In genomic region chr2:32655394-32655744, GRCm38 (mm10) we compare ENCODE assay signal across 8 mouse cellular contexts. TPM values are rescaled to one million over a fixed set of nuclear protein-coding genes. Genes with fewer than 3 reads are reported as not detected.
DNase-seq lines count a peak whose midpoint lies in the region; ATAC-seq and TF ChIP-seq lines count a peak whose summit lies in the region.

No protein-coding gene starts in this region.

- no peaks in the 10 kb centered on the region for H3K27me3 ChIP-seq in lung, embryonic 14.5 days (ENCODE audit: insufficient read depth, low read length)
- H3K27me3 ChIP-seq in heart, postnatal 0 days (ENCODE audit: control insufficient read depth, insufficient read depth, low read length), result no peaks in the 10 kb centered on the region
- H3K27me3 ChIP-seq in small intestine, adult 2 months (ENCODE audit: control insufficient read depth, insufficient read depth, low read length), result no peaks in the 10 kb centered on the region

- H3K4me3 ChIP-seq in gastrocnemius, adult 2 months, result peak overlapping the region; percentile 58
- H3K4me3 ChIP-seq in lung, embryonic 14.5 days (ENCODE audit: low read depth, low read length), result no peak overlapping the region
- H3K4me3 ChIP-seq in heart, postnatal 0 days (ENCODE audit: low read depth, low read length), result no peak overlapping the region
- no peak overlapping the region for H3K4me3 ChIP-seq in small intestine, adult 2 months (ENCODE audit: low read depth, low read length)

- no peak overlapping the region for H3K4me2 ChIP-seq in lung, embryonic 14.5 days
- no peak overlapping the region for H3K4me2 ChIP-seq in heart, postnatal 0 days (ENCODE audit: low read depth, low read length)

- peaks cover 22% of the 10 kb centered on the region; the same call in 1 of the 2 replicates for H3K4me1 ChIP-seq in lung, embryonic 14.5 days (ENCODE audit: insufficient read depth)
- H3K4me1 ChIP-seq in heart, postnatal 0 days (ENCODE audit: control insufficient read depth, insufficient read depth), result peaks cover 23% of the 10 kb centered on the region
- no peaks in the 10 kb centered on the region for H3K4me1 ChIP-seq in small intestine, adult 2 months (ENCODE audit: control insufficient read depth, insufficient read depth, insufficient read length, low read length)

- TF ChIP-seq CTCF in gastrocnemius, adult 2 months (IDR thresholded peaks at IDR 0.05), result no peak
- TF ChIP-seq CTCF in lung, embryonic 14.5 days (IDR thresholded peaks at IDR 0.05; ENCODE audit: low read depth), result no peak
- TF ChIP-seq CTCF in heart, postnatal 0 days (IDR thresholded peaks at IDR 0.05; ENCODE audit: low read depth), result no peak
- no peak for TF ChIP-seq CTCF in small intestine, adult 2 months (IDR thresholded peaks at IDR 0.05; ENCODE audit: extremely low read depth, insufficient read length, insufficient replicate concordance, low read depth, low read length)

- intact Hi-C loops in gastrocnemius, adult 2 months (cut with DNase I), result no loop called here
- intact Hi-C loops in gastrocnemius, postnatal 36 days (cut with DNase I), result no loop called here

- no peak for TF ChIP-seq POLR2A in small intestine, adult 2 months (IDR thresholded peaks at IDR 0.05; ENCODE audit: low read depth, low read length)

- TF ChIP-seq EP300 in heart, postnatal 0 days (IDR thresholded peaks at IDR 0.05; ENCODE audit: low read depth), result no peak

- H3K9me3 ChIP-seq in lung, embryonic 14.5 days (ENCODE audit: low read depth, low read length), result no peaks in the 10 kb centered on the region
- no peaks in the 10 kb centered on the region for H3K9me3 ChIP-seq in heart, postnatal 0 days (replicated peaks; ENCODE audit: control insufficient read depth, low read length)

- H3K9ac ChIP-seq in lung, embryonic 14.5 days, result no peak overlapping the region
- no peak overlapping the region for H3K9ac ChIP-seq in heart, postnatal 0 days (replicated peaks; ENCODE audit: low read depth, low read length)

- ATAC-seq in lung, embryonic 14.5 days (ENCODE audit: insufficient read depth), result no peak; the same call in 1 of the 2 replicates
- no peak for ATAC-seq in heart, postnatal 0 days (ENCODE audit: insufficient read depth, low read depth)

- peak overlapping the region; percentile 88 for H3K27ac ChIP-seq in gastrocnemius, adult 2 months
- peak overlapping the region; percentile 80 for H3K27ac ChIP-seq in lung, embryonic 14.5 days (ENCODE audit: low read depth)
- peak overlapping the region; percentile 87 for H3K27ac ChIP-seq in heart, postnatal 0 days (ENCODE audit: low read depth)
- H3K27ac ChIP-seq in small intestine, adult 2 months (ENCODE audit: insufficient read depth, low read depth, low read length), result peak overlapping the region; percentile 64

- WGBS in lung, embryonic 14.5 days, result 77% methylated on average over 3 of the region's 3 CpGs
- WGBS in heart, postnatal 0 days, result 50% methylated on average over 3 of the region's 3 CpGs
- 77% methylated on average over 3 of the region's 3 CpGs for WGBS in small intestine, adult 2 months

- DNase-seq in gastrocnemius, adult 2 months, result no peak
- DNase-seq in gastrocnemius, postnatal 36 days, result no peak
- DNase-seq in lung, embryonic 14.5 days, result no peak
- DNase-seq in lung, postnatal 25 days (ENCODE audit: low spot score), result no peak
- no peak for DNase-seq in heart, postnatal 0 days (ENCODE audit: low spot score)
- no peak for DNase-seq in adrenal gland, postnatal 14 days
- no peak for DNase-seq in natural killer cell, adult 2 months (ENCODE audit: low spot score in 2 of 2)

- peaks cover 24% of the 10 kb centered on the region; the same call in 1 of the 2 replicates for H3K36me3 ChIP-seq in lung, embryonic 14.5 days (ENCODE audit: insufficient read depth)
- peaks cover 32% of the 10 kb centered on the region; the same call in 1 of the 2 replicates for H3K36me3 ChIP-seq in heart, postnatal 0 days (replicated peaks; ENCODE audit: control insufficient read depth, insufficient read depth, low read length)
- no peaks in the 10 kb centered on the region for H3K36me3 ChIP-seq in small intestine, adult 2 months (ENCODE audit: control insufficient read depth, insufficient read depth, low read length)

RNA-seq across cellular contexts. Expression of gene Eng, which starts 9.0 kb away (rescaled TPM):
- total RNA-seq in gastrocnemius, adult 2 months (2021), result 10 to 100 TPM; 26.5 to 38.8 TPM
- 10 to 100 TPM; 23.9 to 26.7 TPM for total RNA-seq in gastrocnemius, postnatal 36 days (2021)
- 91.1 and 98.5 TPM in 2 replicates for polyA plus RNA-seq in lung, embryonic 14.5 days (2014; fragmentation: Nextera tagmentation; extraction: Ambion mirVana)
- total RNA-seq in heart, postnatal 0 days (2014; rRNA removed; ENCODE audit: low replicate concordance), result 123 and 148 TPM in 2 replicates
- polyA plus RNA-seq in heart, postnatal 0 days (2015; fragmentation: Nextera tagmentation; extraction: Ambion mirVana), result 133 and 137 TPM in 2 replicates
- 36.8 and 54.4 TPM in 2 replicates for polyA plus RNA-seq in small intestine, adult 2 months (2012; rRNA removed)
- 105 and 106 TPM in 2 replicates for total RNA-seq in adrenal gland, postnatal 14 days (2021)

RNA-seq across cellular contexts. Expression of gene Ak1, which starts 33.8 kb away (rescaled TPM):
- total RNA-seq in gastrocnemius, adult 2 months (2021), result 1,000 to 10,000 TPM; 1,555 to 1,869 TPM
- 1,000 to 10,000 TPM; 1,818 to 2,240 TPM for total RNA-seq in gastrocnemius, postnatal 36 days (2021)
- polyA plus RNA-seq in lung, embryonic 14.5 days (2014; fragmentation: Nextera tagmentation; extraction: Ambion mirVana), result 34.3 and 35.8 TPM in 2 replicates
- 544 and 572 TPM in 2 replicates for total RNA-seq in heart, postnatal 0 days (2014; rRNA removed; ENCODE audit: low replicate concordance)
- polyA plus RNA-seq in heart, postnatal 0 days (2015; fragmentation: Nextera tagmentation; extraction: Ambion mirVana), result 721 and 737 TPM in 2 replicates
- 3.4 and 3.7 TPM in 2 replicates for polyA plus RNA-seq in small intestine, adult 2 months (2012; rRNA removed)
- 53.2 and 61.4 TPM in 2 replicates for total RNA-seq in adrenal gland, postnatal 14 days (2021)

RNA-seq across cellular contexts. Expression of gene Fpgs, which starts 48.6 kb away (rescaled TPM):
- 1 to 10 TPM; 5.9 to 6.9 TPM for total RNA-seq in gastrocnemius, adult 2 months (2021)
- 1 to 10 TPM; 4.4 to 4.5 TPM for total RNA-seq in gastrocnemius, postnatal 36 days (2021)
- polyA plus RNA-seq in lung, embryonic 14.5 days (2014; fragmentation: Nextera tagmentation; extraction: Ambion mirVana), result 28.4 and 32.7 TPM in 2 replicates
- total RNA-seq in heart, postnatal 0 days (2014; rRNA removed; ENCODE audit: low replicate concordance), result 13.6 and 14.5 TPM in 2 replicates
- polyA plus RNA-seq in heart, postnatal 0 days (2015; fragmentation: Nextera tagmentation; extraction: Ambion mirVana), result 8.5 and 10.9 TPM in 2 replicates
- polyA plus RNA-seq in small intestine, adult 2 months (2012; rRNA removed), result 25.6 and 26.0 TPM in 2 replicates
- total RNA-seq in adrenal gland, postnatal 14 days (2021), result 16.2 and 35.8 TPM in 2 replicates

RNA-seq across cellular contexts. Expression of gene St6galnac6, which starts 55.9 kb away (rescaled TPM):
- total RNA-seq in gastrocnemius, adult 2 months (2021), result 10 to 100 TPM; 46.8 to 56.5 TPM
- total RNA-seq in gastrocnemius, postnatal 36 days (2021), result 10 to 100 TPM; 34.9 to 46.5 TPM
- polyA plus RNA-seq in lung, embryonic 14.5 days (2014; fragmentation: Nextera tagmentation; extraction: Ambion mirVana), result 8.3 and 11.1 TPM in 2 replicates
- 102 and 117 TPM in 2 replicates for total RNA-seq in heart, postnatal 0 days (2014; rRNA removed; ENCODE audit: low replicate concordance)
- 44.1 and 44.3 TPM in 2 replicates for polyA plus RNA-seq in heart, postnatal 0 days (2015; fragmentation: Nextera tagmentation; extraction: Ambion mirVana)
- polyA plus RNA-seq in small intestine, adult 2 months (2012; rRNA removed), result 12.5 and 18.2 TPM in 2 replicates
- total RNA-seq in adrenal gland, postnatal 14 days (2021), result 54.1 and 56.5 TPM in 2 replicates

RNA-seq across cellular contexts. Expression of gene Cdk9, which starts 57.5 kb away (rescaled TPM):
- total RNA-seq in gastrocnemius, adult 2 months (2021), result 10 to 100 TPM; 20.2 to 22.0 TPM
- total RNA-seq in gastrocnemius, postnatal 36 days (2021), result 10 to 100 TPM; 18.1 to 21.0 TPM
- polyA plus RNA-seq in lung, embryonic 14.5 days (2014; fragmentation: Nextera tagmentation; extraction: Ambion mirVana), result 81.7 and 84.3 TPM in 2 replicates
- 42.4 and 58.4 TPM in 2 replicates for total RNA-seq in heart, postnatal 0 days (2014; rRNA removed; ENCODE audit: low replicate concordance)
- polyA plus RNA-seq in heart, postnatal 0 days (2015; fragmentation: Nextera tagmentation; extraction: Ambion mirVana), result 33.1 and 35.5 TPM in 2 replicates
- polyA plus RNA-seq in small intestine, adult 2 months (2012; rRNA removed), result 41.9 and 89.9 TPM in 2 replicates
- total RNA-seq in adrenal gland, postnatal 14 days (2021), result 67.4 and 79.7 TPM in 2 replicates
